Mouse (Mus musculus) effector memory CD4-positive, alpha-beta T cell, adult 7 months (primary cell): ENCODE data around the gene Vwa8. TPM values are rescaled to one million over a fixed set of nuclear protein-coding genes. Genes with fewer than 3 reads are reported as not detected.

Experiments
- polyA plus RNA-seq: library from polyadenylated mRNA; unstranded; fragments of 100-300 nt; shearing (Covaris generic); gene quantifications from one replicate; pipeline ENCODE4 v1.2.1, GENCODE M21; 2017

Vwa8 gene
- 18.2 TPM for polyA plus RNA-seq

DNA sequence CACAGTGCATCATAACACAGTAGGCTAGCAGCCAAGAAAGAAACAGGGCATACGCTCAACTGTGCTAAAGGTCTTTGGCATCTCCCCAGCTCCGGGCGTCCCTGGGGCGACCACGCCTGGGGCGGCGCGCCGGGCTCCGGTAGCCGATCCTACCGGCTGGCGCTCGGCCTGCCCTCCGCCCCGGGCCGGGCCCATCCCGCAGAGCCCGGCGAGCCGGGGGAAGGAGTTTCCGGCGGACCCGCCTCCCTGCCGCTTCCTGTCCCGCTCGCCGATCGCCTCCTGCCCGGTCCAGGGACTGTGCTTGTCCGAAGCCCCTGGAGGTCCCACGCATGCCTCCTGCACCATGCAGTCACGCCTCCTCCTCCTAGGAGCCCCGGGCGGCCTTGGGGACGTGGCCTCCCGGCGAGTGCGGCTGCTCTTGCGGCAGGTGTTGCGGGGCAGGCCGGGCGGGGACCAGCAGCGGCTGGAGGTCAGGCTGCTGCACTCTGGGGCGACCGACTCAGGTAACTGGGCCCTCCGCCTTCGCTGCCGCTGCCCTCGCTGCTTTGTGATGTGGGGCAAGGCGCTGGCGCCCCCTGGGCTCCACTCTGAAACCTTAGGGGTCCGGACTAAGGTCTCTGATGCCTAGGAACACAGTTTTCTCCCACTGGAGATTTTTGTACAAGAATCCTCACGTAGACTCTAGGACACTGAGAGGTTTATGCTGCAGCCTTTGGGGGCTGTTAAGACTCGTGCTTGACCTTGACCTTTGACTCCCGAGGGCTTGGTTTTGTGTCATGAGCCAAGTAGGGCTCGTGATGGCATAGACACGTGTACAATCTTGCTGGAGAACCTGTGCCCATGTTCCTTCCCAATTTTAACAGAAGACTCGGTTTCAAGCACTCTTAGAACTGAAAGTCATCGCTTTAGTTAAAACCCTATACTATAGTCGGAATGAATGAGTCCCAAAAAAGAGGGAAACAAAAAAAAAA, at the start of gene Vwa8:
Vwa8 (plus strand) TSS at position 112 of the 971 bp plus-strand sequence.

Other genes with a start within 250 kb of the Vwa8 start
- gene Dgkh, start 116.3 kb upstream of the Vwa8 start, polyA plus RNA-seq, result 31.5 TPM